Mouse (Mus musculus): Measurements from ENCODE around the gene Cryge.

- no peak for TF ChIP-seq POLR2A (IDR thresholded peaks at IDR 0.05; ENCODE audit: insufficient read depth, low read depth, low read length)
- TF ChIP-seq CTCF (IDR thresholded peaks at IDR 0.05), result no peak
These were observed 46.4 kb downstream of the Cryge start for GRCm38 (mm10) chr1:65004526-65004925.

All from heart, adult 2 months (tissue).